Mouse (Mus musculus) neural tube, embryonic 11.5 days (tissue): ENCODE results near the gene Ppa1. TPM values are rescaled to one million over a fixed set of nuclear protein-coding genes. Genes with fewer than 3 reads are reported as not detected.

Source experiments
- ATAC-seq: fragments of 200-750 bp; cut with Nextera tagmentation; 2 replicates; pipeline ENCODE4 v1.8.0; 2017; ENCODE audit warnings: moderate number of reproducible peaks, mild to moderate bottlenecking, moderate TSS enrichment, moderate library complexity; ENCODE audit not compliant: insufficient read depth, low FRiP score, low TSS enrichment
- DNase-seq: peaks from one replicate; pipeline ENCODE4 v3.0.0-alpha.2; 2015; ENCODE audit warnings: low spot score
- H3K27ac ChIP-seq: fragments of 300-500 bp; sonication (generic); 2 replicates; pipeline ENCODE4 v1.5.1; 2014; ENCODE audit warnings: low read depth, mild to moderate bottlenecking, low read length
- H3K27me3 ChIP-seq: fragments of 300-500 bp; sonication (generic); 2 replicates; pipeline ENCODE4 v1.6.1; 2014; ENCODE audit warnings: mild to moderate bottlenecking, low read length, mixed read lengths; ENCODE audit not compliant: control insufficient read depth, insufficient read depth
- H3K36me3 ChIP-seq: fragments of 300-500 bp; sonication (generic); 2 replicates; pipeline ENCODE4 v1.6.1; 2014; ENCODE audit warnings: mild to moderate bottlenecking, low read length, moderate library complexity, mixed read lengths; ENCODE audit not compliant: control insufficient read depth, insufficient read depth
- H3K4me1 ChIP-seq: fragments of 300-500 bp; sonication (generic); 2 replicates; pipeline ENCODE4 v1.6.1; 2014; ENCODE audit warnings: low read length, mixed read lengths; ENCODE audit not compliant: control insufficient read depth, insufficient read depth
- H3K4me2 ChIP-seq: fragments of 300-500 bp; sonication (generic); 2 replicates; pipeline ENCODE4 v1.6.1; 2014; ENCODE audit warnings: low read depth, mild to moderate bottlenecking, moderate library complexity
- H3K4me3 ChIP-seq: fragments of 300-500 bp; sonication (generic); 2 replicates; pipeline ENCODE4 v1.5.1; 2014; ENCODE audit warnings: low read depth, low read length
- H3K9ac ChIP-seq: fragments of 300-500 bp; sonication (generic); 2 replicates; pipeline ENCODE4 v1.6.1; 2014; ENCODE audit warnings: mild to moderate bottlenecking, low read length
- H3K9me3 ChIP-seq: fragments of 300-500 bp; sonication (generic); 2 replicates; pipeline ENCODE4 v1.6.1; 2016; ENCODE audit warnings: low read length; ENCODE audit not compliant: control insufficient read depth
- WGBS: fragments of 180-500 bp; shearing (Covaris S2); extraction: QIAGEN DNeasy Blood & Tissue Kit; methylation state at CpG from one replicate; pipeline ENCODE4 v1.1.7; 2014; 5-methylcytosine and 5-hydroxymethylcytosine counted together
- polyA plus RNA-seq: library from polyadenylated mRNA; unstranded; fragments of >200 nt; fragmentation: Nextera tagmentation; extraction: Ambion mirVana; gene quantifications from 2 replicates; pipeline ENCODE4 v1.2.1, GENCODE M21; 2014

The Ppa1 gene
- polyA plus RNA-seq, 1 experiment from 2014 or later = 285 TPM

DNA sequence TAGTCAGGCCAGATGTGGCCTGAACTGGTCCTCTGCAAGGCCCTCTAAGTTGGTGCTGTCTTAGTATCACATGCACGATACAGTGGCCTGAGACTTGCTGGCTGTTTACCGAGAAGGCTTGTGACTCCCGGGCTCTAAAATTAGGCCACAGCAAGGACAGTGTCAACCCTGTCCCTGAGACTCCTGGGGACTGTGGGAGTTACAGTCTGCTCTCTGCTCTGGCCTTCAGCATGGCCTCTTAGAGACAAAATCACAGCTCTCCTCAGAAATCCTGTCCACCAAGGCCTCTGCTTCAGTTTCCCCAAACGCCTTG, 20.5 kb upstream of the Ppa1 start:
- peaks cover 5% of the 10 kb centered on the region; the same call in 1 of the 2 replicates for H3K4me1 ChIP-seq
- no peaks in the 10 kb centered on the region for H3K9me3 ChIP-seq
- H3K4me3 ChIP-seq = no peak overlapping the region
- H3K4me2 ChIP-seq = no peak overlapping the region
- H3K9ac ChIP-seq = no peak overlapping the region
- no peaks in the 10 kb centered on the region for H3K36me3 ChIP-seq
- ATAC-seq (no peak), DNase-seq (no peak)
- peaks cover 19% of the 10 kb centered on the region for H3K27me3 ChIP-seq
- 80% methylated on average over 4 of the region's 4 CpGs for WGBS
- no peak overlapping the region for H3K27ac ChIP-seq

DNA sequence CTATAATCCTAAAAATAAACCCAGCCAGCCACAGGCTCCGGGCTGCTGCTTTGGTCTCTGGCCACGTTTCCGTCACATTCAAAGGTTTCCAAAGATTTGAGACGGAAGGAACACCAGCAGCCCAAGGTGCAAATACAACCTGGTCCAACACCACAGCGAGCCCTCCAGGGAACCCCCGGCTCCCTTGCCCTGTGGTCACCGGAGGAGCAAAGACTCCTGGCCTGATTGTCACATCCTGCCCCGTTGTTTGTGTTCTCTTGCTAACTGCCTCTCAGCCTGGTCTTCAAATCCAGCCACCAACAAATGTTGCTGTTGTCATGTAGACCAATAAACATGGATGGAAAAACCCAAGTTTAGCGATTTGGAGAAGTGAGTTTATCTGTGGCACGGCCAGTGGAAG, 15.9 kb upstream of the Ppa1 start:
- Histone ChIP-seq H3K27ac (no peak overlapping the region), H3K36me3 (no peaks in the 10 kb centered on the region), H3K9ac (no peak overlapping the region), H3K4me2 (no peak overlapping the region), H3K27me3 (no peaks in the 10 kb centered on the region), H3K4me1 (no peaks in the 10 kb centered on the region), H3K4me3 (no peak overlapping the region), H3K9me3 (no peaks in the 10 kb centered on the region)
- no peak for ATAC-seq
- no peak for DNase-seq
- 82% methylated on average over 10 of the region's 10 CpGs for WGBS

DNA sequence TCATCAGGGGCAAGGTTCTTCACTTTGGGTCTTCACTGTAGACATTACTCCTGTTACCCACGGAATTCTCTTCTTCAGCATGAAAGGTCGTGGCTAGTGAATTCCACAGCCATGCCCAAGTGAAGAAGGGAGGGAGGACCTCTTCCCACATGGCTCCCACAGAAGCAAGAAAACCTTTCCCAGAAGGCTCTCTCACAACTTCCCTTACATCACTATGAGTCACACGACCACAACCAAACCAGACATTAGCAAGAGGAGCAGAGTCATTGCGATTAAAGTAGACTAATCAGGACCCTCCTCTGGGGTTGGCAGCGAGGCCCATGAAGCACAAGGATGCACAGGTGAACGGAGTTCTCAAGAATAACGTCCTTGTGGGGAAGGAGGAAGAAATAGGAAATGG, 11.3 kb upstream of the Ppa1 start:
- ATAC-seq = no peak
- Histone ChIP-seq H3K36me3 (no peaks in the 10 kb centered on the region), H3K4me3 (no peak overlapping the region), H3K27ac (no peak overlapping the region), H3K9ac (no peak overlapping the region), H3K9me3 (no peaks in the 10 kb centered on the region), H3K4me2 (no peak overlapping the region), H3K4me1 (no peaks in the 10 kb centered on the region), H3K27me3 (no peaks in the 10 kb centered on the region)
- DNase-seq = no peak
- 89% methylated on average over 7 of the region's 7 CpGs for WGBS

DNA sequence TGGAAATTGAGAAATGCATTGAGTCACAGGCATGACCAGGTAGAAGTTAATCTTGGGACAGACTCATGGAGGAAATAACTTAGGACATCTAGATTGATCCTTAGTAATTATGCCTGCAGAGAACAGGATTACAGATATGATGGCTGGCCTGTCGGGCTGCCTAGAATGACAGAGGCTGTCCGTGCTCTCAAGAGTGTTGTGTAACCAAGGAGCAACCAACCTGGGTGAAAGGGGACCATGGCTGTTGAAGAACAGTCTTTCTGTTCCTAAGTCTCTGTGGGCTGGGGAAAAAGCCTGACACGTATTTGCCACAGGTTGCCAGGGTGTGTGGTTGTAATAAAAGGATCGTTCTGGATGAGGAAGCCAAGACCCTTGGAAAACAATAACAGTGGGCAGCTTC, 8.0 kb upstream of the Ppa1 start:
- H3K4me2 ChIP-seq = no peak overlapping the region
- no peak overlapping the region for H3K27ac ChIP-seq
- no peaks in the 10 kb centered on the region for H3K36me3 ChIP-seq
- H3K9ac ChIP-seq = no peak overlapping the region
- no peaks in the 10 kb centered on the region for H3K27me3 ChIP-seq
- ATAC-seq (no peak), DNase-seq (no peak)
- no peaks in the 10 kb centered on the region for H3K4me1 ChIP-seq
- WGBS = 73% methylated on average over 4 of the region's 4 CpGs
- no peaks in the 10 kb centered on the region for H3K9me3 ChIP-seq
- H3K4me3 ChIP-seq = no peak overlapping the region

DNA sequence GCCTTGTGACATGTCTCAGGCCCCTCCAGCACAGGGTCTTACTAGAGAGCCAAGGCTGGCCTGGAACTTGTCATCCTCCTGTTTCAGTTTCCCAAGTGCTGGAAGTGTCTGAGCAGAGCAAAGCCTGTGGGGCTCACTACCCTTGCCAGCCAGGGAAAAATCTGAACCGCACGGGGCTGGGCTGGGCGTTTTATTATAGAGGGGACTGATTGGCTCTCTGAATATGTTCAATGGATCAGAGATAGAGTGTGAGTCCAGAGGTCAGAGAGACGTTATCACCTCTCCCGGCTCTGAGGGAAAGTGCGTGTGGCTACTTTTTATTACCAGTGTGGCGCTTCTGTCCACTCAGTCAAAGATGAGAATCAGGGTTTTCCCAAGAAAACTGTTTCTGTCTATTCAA, 1.8 kb upstream of the Ppa1 start:
- Histone ChIP-seq H3K4me2 (no peak overlapping the region), H3K9me3 (no peaks in the 10 kb centered on the region), H3K27me3 (no peaks in the 10 kb centered on the region), H3K9ac (no peak overlapping the region), H3K36me3 (no peaks in the 10 kb centered on the region; the same call in 1 of the 2 replicates), H3K27ac (no peak overlapping the region), H3K4me3 (no peak overlapping the region), H3K4me1 (peaks cover 12% of the 10 kb centered on the region)
- DNase-seq = no peak
- no peak for ATAC-seq
- 72% methylated on average over 7 of the region's 7 CpGs for WGBS

DNA sequence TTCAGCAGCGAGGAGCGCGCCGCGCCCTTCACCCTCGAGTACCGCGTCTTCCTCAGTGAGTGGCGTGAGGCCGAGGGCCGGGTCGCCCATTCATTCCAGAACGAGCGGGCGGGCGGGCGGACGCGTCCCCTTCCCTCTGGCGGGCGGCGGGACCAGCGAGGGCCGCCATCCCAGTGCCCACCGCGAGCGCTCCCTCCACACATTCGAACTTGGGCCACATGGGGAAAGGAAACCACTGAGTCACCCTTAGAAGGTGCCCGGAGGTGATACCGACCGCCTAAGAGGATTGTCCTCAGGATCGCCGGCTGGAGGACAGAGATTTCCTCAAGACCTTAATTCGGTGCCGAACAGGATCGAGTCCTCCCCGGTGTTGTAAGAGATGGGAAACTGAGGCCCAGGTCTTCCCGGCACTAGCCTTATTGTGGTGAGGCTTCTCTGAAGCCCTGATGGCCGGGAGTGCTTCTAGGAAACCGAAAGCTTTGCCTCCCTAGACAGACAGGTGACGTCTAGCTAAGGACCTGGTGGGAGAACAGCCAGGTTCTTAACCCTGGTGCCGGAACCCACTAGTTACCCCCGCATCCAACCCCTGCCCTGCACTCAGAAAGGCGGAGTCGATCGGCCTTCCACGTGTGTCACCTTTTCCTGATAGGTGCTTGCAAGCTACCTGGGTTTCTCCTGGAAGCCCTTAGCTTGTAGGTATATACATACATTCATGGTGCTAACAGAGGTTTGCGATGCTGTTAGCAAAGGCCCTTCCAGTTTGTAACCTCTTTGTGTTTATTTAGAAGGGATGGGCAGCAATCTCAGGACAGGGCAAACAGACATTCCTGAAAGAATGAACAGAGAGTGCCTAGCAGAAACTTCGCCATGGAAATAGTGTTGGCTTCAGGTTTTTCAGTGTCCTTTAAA, 639 bp downstream of the Ppa1 start:
- Histone ChIP-seq H3K9me3 (no peaks in the 10 kb centered on the region), H3K9ac (peak overlapping the region; percentile 83), H3K4me3 (peak overlapping the region; percentile 68), H3K27ac (peak overlapping the region; percentile 28; the same call in 1 of the 2 replicates), H3K4me2 (peak overlapping the region; percentile 88), H3K4me1 (peaks cover 12% of the 10 kb centered on the region), H3K27me3 (no peaks in the 10 kb centered on the region), H3K36me3 (no peaks in the 10 kb centered on the region; the same call in none of the 2 replicates)
- ATAC-seq (no peak; the same call in 1 of the 2 replicates), DNase-seq (peak; percentile 22)
- WGBS = 1% methylated on average over 47 of the region's 49 CpGs

DNA sequence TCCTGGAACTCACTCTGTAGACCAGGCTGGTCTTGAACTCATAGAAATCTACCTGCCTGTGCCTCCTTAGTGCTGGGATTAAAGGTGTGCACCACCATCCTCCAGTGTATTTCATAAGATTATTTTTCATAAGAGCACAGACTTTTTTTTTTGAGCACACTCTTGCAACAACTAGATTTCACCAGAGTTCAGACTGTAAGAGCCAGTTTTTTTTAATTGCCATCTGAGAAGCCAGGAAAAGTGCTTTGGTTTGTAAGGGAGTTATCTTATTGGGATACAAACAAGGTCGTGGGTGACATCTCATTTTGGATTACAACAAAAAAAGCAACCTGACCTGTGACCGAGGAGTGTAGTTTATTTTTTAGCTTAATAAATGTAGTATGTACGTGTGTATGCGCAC, 5.8 kb downstream of the Ppa1 start:
- DNase-seq (no peak), ATAC-seq (no peak)
- Histone ChIP-seq H3K9ac (no peak overlapping the region), H3K4me3 (no peak overlapping the region), H3K4me2 (no peak overlapping the region), H3K27me3 (no peaks in the 10 kb centered on the region), H3K4me1 (peaks cover 5% of the 10 kb centered on the region; the same call in 1 of the 2 replicates), H3K36me3 (no peaks in the 10 kb centered on the region; the same call in none of the 2 replicates), H3K9me3 (no peaks in the 10 kb centered on the region), H3K27ac (no peak overlapping the region)
- WGBS = 95% methylated on average over 4 of the region's 4 CpGs

DNA sequence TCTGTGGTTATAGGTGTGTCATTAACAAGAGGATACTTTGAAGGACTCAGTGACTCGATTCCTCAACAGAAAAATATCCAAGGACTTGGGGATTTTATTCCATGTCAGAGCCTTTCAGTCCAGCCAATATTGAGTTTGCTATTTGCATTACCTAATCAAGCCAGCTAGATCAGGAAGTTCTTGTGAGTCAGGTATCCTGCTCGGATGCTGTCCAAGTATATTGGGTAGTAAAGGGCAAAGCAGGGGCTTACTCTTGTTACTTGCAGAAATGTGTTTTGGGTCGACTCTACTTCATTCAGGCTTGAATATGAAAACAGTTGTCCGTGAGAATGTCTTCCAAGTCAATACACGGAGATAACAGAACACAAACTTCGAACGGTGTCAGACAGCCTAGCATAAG, 6.3 kb downstream of the Ppa1 start:
- Histone ChIP-seq H3K4me3 (no peak overlapping the region), H3K27me3 (no peaks in the 10 kb centered on the region), H3K9me3 (no peaks in the 10 kb centered on the region), H3K4me2 (no peak overlapping the region), H3K27ac (no peak overlapping the region), H3K9ac (no peak overlapping the region), H3K36me3 (no peaks in the 10 kb centered on the region; the same call in none of the 2 replicates), H3K4me1 (no peaks in the 10 kb centered on the region)
- 90% methylated on average over 7 of the region's 7 CpGs for WGBS
- no peak for ATAC-seq
- no peak for DNase-seq

DNA sequence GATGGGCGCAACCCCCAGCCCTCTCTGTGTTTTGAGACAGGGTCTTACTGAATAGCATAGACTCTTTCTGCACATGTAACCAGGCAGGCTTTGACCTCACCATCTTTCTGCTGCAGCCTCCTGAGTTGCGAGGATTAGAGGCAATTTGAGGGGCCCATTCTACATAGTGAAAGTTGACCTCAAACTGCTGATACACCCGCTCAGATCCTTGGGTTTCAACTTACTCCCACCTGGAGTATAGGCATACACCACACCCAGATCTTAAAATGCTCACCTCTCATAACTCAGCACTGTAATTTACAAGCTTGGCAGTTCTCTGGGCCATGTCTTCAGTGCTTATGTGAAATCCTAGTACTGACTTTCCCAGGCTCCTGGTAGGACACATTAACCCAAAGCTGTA, 6.8 kb downstream of the Ppa1 start:
- DNase-seq (no peak), ATAC-seq (no peak)
- H3K27me3 ChIP-seq = no peaks in the 10 kb centered on the region
- H3K4me3 ChIP-seq = no peak overlapping the region
- no peak overlapping the region for H3K9ac ChIP-seq
- H3K4me2 ChIP-seq = no peak overlapping the region
- 95% methylated on average over 3 of the region's 3 CpGs for WGBS
- no peaks in the 10 kb centered on the region for H3K4me1 ChIP-seq
- no peak overlapping the region for H3K27ac ChIP-seq
- no peaks in the 10 kb centered on the region for H3K9me3 ChIP-seq
- no peaks in the 10 kb centered on the region; the same call in none of the 2 replicates for H3K36me3 ChIP-seq
